Mouse (Mus musculus): Measurements from ENCODE around the gene Entpd1.
A peak's percentile ranks its signal among the peaks of the same experiment; 100 is the strongest.

The Entpd1 gene

DNA sequence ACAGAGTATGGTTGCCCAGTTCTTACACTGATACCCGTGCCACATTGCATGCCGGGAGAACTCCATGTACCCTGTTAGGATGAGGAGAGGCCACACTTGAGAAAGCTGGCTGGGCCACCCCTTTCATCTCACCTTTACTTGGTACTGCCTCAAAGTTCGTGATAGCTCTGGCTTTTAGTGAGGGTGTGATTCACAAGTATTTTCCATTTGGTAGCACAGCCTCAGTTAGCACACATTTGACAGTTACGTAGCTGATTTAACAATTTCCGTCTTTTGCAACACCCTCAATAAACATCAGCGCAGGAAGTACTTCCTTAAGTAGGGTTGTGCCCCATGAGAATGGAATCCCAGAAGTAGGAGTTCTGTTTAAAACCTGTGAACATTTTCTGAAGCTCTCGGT is 53.6 kb downstream of the Entpd1 start:
- no peak for DNase-seq (ENCODE audit: low read depth)

DNA sequence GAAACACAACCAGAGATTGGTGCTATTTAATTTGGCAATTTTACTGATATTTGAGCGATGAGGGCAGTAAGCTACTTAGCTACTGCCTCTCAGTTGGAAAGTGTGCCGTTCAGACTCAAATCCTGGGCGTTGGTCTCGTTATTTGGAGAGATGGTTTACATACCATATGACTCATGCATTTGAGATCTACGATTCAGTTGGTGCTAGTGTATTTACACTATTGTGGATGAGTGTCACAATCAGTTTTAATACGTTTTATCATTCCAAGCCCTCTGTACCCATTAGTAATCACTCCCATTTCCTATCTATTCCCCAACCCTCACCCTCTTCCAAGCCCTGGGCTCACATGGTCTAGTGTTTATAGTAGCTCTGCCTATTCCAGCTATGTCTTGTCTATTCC is 54.9 kb downstream of the Entpd1 start:
- no peak for DNase-seq (ENCODE audit: low read depth)

DNA sequence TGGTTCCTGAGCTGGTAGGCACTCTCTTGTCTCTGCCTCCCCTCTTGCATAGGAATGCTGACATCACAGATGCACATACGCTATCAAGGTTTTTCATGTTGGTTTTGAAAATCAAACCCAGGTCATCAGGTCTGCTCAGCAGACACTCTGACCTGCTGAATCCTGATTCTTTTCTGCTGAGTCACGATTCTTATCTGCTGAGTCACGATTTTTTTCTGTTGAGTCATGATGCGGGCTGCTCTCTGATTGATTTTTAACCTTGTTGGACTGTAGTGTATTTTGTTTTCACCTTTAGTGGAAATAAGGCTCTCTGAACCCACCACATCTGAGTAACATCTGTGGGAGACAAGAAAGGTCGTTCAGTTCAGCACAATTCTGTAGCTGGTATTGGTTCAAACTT is 63.2 kb downstream of the Entpd1 start:
- DNase-seq (ENCODE audit: low read depth), result no peak

DNA sequence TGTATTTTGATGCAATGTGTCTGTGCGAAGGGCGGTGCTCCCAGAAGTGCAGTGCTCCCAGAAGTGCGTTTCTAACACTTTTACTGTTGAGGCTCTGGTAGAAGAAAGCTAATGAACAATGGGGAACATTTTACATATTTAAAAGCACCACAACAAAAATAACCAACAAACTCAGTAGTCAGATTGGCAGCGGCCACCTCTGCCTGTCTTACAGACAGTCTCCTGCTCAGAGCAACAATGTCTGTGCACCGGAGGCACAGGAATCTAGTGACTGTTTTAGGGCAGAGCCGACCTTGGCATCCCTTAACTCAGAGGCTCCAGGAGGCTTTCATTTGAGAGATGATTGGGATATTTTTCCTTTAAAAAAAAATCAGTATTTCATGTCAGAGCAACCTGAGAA is 65.9 kb downstream of the Entpd1 start:
- no peak for DNase-seq (ENCODE audit: low read depth)

DNA sequence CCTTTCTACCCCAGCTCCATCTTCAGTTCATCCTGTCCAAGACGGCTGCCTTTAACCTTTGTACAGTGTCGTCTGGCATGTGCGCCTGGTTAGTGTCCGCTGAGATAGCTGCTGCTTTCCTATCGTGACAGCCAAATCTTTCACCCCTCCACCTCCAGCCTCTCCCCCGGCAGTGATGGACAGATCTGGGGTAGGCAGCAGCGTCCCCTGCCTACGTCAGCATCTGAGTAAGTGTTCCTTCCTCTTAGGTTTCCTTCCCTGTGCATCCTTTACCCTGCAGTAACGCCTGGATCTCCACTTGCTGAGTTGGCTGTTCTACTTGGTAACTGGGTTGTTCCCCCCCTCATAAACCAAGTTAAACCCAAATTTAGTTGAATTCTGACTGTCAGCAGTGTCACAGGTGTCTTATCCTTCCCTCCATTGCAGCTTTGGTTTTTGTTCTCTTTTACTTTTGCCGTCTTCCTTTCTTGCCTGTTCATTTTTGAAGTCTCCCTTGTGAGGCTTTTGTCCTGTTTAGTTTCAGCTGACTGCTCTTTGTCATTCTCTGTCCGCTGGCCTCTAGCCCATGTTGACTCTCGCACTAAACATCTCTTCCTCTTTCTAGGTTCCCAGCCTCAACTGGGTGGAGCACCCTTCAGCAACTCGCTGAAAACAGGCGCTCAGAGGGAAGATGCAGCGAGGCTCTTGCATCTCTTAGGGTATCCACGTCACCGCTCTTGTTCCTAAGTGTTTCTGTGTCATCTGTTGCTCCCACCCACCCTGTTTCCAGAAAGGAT is 66.6 kb downstream of the Entpd1 start:
- peak; percentile 53 for DNase-seq (ENCODE audit: low read depth)

DNA sequence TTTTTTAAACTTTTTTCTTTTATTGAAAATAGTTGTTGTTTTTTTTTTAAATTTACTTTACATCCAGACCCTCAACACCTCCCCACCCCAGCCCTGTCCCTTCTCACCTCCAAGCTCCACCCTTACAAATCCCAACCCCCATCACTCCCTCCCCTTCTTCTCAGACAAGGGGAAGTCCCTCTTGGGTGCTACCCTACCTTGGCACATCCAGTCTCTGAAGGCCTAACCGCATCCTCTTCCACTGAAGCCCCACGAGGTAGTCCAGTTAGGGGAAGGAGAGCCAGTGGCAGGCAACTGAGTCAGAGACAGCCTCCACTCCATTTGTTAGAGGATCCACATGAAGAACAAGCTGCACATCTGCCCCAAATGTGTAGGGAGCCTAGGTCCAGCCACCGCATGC is 67.5 kb downstream of the Entpd1 start:
- peak; percentile 61 for DNase-seq (ENCODE audit: low read depth)

DNA sequence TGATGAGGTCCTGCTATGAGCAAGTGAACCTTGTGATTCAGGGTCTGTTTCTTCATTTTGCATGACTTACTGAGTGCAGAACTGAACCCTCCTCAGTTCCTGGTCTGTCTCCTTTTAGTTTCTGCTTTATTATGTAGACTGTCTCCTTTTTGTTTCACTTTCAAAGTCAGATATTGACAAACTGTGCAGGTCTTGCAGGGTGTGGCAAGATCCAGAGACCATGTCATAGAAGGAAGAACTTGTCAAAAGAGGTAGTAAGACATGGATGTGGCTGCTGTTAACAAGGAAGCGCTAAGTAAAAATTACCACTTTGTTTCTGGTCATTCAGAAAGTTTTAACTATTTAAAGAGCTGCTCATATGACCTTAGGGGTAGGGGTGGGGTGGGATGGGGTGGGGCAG is 72.0 kb downstream of the Entpd1 start:
- peak; percentile 37 for DNase-seq (ENCODE audit: low read depth)

DNA sequence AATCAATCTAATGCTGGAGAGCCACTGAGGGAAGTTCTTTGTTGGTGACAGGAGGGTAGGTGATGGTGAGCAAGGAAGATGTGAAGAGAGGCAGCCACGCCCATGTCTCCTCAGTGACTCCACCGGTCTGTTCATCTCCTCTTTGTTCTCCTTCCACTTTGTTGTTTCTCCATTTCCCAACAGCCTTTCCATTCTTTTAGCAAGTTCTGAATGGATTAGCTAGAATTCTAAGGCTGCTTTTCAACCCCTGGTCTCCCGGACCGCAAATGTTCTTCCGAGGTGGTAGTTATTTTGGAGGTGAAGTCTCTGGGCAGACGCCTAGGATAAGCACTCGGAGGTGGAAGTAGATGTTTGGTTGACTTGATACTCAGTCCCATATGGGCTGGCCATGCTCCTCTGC is 72.4 kb downstream of the Entpd1 start:
- DNase-seq (ENCODE audit: low read depth), result no peak

DNA sequence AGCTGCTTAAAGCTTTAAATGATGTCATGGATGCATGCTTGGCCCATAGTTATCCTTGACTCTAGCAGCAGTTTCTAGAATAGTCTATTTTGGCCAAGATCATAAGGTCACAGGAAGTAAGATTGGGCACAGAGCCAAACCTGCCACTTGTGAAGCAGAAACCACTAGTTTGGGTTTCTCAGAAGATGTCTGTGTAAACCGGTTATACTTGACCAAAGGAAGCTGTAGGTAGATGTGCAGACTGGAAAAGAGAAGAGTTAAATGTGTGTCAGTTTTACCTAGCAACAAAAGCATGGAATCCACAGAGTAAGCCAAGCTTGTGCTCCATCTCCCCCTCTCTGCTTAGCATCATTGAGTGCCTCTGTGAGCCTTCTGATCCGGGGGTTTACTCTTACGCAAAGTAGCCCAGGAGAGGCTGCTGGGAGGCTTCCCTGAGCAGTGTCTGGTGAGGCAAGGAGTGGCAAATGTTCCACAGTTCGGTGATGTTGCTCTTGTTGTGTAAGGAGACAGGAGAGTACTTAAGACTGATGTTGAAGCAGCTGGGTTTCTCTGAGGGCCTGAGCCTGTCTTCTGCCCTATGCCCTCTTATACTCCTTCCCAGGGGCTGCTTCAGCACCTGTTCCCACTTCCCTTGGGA is 75.2 kb downstream of the Entpd1 start:
- peak; percentile 54 for DNase-seq (ENCODE audit: low read depth)

DNA sequence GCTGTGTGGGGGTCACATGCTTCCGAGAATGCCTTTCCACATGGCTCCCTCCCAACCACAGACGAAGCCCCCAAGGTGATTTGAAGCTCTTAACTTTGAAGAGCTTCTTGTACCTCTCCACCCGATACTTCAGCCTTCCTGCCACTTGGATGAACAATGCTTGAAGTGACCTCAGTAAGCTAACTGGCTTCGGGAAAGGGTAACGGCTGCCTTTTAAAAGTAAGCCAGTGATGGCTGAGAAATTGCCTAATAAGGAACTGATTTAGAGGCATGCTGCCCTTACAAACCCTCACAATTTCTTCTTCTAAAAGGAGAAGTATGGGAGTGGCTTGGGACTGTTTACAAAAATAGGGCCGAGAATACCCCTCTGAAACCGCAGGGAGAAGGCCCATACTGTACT is 81.0 kb downstream of the Entpd1 start:
- no peak for DNase-seq (ENCODE audit: low read depth)

DNA sequence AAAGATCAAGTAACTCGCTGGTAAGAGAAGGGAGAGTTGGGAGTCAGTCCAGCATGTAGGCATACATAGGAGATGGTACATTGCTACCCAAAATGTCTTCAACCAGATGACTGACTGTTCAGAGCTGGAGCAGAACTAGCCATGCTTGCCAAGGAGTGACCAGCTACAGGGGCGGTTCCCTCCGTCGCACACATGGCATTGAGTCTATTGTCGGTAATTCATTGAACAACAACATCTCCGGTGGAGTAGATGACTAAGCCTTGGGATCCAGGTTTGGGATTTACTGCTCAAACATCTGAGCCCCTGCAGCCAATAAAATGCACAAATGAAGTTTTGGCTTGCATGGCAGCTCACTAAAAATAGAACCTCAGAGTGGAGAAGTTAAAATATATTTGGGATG is 84.0 kb downstream of the Entpd1 start:
- no peak for DNase-seq (ENCODE audit: low read depth)

DNA sequence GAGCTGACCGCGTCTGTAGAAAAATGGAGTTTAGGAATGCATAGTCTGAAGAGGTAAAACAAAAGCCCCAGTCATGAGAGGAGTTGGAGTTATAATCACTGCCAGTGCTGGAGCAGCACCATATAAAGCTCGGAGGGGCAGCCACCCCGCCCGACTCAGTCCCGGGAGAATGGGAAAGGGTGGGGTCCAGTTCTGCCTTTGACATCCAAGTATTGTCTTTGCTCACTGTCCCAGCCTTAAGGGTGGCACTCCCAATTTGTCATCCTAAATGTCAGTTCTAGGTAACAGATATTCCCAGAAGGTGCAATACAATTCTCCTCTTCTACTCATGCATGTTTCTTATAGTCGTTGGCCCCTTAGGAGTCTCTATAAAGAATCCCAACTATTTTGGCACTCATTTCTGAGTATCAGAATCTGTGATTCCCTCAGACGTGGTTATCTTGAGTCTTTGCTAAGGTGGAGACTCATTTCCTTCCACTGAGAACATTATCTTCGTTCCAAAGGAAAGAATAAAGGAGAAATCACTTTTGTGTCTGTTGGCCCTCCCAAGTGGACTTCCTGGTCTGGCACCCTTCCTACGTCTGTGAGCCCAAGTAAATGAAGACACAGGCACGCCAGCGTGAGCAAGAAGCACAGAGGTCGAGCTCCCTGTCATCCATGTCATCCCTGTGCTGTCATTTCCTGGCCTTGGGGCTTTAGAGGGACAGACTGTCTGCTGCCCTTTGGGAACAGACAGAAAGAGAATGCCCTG is 86.1 kb downstream of the Entpd1 start:
- no peak for DNase-seq (ENCODE audit: low read depth)

DNA sequence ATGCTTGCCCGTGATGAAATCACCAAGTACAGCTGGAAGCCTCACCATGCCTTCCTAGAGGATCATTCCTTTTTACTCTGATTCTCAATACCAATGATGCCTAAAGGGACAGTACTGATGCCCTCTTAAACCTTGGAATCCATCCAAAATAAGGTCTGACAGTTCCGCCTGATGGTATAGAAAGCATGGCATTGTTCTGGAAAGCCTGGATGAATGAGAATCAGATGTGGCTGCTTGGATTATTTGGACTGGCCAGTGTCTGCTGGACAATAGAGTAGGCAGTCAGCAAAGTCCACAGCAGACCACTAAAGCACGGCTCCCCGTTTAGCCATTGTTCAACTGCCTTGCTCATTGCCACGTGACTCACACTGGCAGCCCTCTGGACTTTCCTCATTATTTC is 87.7 kb downstream of the Entpd1 start:
- no peak for DNase-seq (ENCODE audit: low read depth)

DNA sequence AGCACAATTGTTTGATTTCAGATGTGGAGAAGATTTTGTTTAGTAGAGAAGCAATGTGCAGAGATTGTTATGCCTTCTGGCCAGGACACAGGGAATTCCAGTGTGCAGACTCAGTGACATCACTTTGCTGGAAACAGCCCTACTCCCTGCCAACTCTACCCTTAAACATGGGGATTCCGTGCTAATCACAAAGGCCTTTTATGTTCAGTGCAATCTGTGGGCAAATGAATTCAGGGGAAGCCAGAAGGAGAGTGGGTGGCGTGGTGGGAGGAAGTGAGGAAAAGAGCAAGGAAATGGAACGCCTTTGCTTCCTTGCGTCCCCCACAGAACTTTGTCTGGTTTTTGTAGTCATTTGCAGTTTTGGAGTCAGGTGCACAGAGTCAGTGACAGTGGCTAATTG is 90.2 kb downstream of the Entpd1 start:
- no peak for DNase-seq (ENCODE audit: low read depth)

DNA sequence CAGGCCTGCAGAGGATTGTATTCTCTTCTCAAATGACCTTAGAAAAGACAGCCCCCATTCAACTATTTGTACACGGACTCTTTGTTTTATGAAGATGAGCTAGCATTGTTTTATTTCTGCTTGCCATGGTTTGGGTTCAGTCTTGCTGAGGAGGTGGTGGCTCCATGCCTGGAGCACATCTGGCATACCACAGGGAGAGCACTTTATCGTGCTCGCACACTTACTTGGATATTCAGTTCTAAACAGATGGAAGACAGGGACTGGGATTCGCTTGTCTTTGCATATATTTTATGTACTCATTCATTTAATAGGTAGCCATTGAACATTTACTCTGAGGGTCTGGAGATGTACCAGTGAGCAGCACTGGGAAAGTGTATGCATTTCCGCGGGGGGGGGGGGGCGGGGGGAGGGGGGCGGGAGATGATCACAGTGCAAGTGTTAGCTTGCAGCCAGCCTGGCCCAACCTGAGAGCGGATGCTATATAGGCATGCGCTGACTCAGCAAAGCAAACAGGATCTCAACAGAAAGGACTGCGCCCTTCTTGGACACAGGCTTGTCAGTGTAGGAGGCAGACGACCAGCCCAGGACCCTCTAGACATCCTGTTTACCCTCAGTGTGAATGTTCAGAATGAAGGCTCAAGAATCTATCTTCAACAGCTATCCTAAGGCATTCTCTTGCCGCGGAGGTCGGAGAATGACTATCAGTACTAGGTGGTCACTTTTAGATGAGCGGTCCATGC is 100.9 kb downstream of the Entpd1 start:
- DNase-seq (ENCODE audit: low read depth), result no peak

DNA sequence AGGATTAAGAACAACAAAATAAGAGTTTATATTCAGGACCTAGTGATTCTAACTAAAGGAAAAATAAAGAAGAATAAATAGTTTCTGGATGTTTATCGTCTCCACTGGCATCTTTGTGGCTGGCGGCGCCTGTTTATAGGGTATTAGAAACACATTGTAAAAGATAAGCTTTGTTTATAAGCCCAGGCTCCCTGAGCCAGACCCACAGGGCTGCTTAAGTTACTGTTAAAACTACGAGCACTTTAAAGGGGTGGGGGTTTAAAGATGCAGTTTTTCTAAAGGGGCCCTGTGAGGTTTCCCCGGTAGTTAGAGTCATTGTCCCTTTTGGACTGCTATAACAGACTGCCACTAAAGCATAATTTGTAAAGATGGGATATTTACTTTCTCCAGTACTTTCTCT is 102.5 kb downstream of the Entpd1 start:
- DNase-seq (ENCODE audit: low read depth), result no peak

DNA sequence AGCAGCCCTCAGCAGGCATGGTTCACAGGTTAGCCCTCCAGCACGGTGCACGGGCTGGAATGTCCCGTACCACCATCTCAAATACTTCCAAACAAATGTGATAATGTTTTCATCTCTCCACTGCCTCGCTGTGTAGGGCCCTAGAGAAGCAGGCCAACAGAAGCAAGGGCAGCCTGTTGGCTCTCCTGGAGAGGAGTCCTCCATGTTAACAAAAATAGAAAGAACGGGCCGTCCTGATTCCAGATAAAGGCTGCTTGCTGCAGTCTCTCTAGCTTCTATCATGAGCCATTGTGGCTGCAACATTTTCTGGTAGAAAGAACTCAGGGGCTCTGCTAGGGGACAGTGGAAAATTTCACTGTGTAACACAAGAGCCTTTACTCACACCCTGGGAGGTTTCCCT is 104.8 kb downstream of the Entpd1 start:
- no peak for DNase-seq (ENCODE audit: low read depth)

DNA sequence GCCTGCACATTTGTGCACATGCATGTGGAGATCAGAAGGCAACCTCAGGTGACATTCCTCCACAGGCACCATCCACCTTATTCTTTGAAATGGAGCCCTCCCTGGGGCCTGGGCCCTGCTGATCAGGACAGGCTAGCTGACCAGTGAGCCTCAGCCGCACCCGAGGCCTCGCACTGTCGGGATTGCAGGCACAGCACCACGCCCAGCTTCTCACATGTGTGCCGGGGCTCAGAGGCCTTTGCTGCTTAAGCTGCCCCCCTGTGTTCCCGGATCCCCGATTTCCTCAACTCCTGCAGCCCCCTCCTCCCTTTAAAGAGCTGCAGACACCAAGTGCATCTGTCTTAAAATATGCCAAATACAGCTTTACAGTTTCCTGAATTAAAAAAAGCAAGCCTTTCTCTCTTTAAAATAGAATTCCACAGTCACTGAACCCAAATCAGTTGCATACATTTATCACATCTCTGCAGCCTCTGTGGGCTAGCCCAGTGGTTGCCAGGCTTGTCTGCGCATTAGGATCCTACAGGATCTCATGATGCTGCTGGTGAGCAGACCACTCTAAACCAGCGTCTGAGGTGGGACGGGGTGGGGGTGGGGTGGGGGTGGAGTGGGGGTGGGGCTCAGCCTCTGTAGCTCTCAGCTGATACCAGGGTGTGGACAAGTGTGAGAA is 107.4 kb downstream of the Entpd1 start:
- DNase-seq (ENCODE audit: low read depth), result no peak

DNA sequence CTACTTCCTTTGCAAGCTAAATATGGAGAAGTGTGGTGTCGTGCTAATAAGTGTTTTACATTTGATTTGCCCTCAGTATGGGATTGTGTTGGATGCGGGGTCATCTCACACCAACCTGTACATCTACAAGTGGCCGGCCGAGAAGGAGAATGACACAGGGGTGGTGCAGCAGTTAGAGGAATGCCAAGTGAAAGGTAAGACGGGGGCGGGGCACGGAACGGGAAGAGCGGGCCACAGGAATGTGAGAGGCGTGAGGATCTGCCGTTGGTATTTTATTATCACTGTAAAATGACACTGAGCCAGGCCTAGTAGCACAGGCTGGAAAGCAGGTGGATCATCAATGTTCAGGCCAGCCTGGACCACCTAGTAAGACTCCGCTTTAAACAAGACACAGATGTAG is 108.2 kb downstream of the Entpd1 start:
- no peak for DNase-seq (ENCODE audit: low read depth)

DNA sequence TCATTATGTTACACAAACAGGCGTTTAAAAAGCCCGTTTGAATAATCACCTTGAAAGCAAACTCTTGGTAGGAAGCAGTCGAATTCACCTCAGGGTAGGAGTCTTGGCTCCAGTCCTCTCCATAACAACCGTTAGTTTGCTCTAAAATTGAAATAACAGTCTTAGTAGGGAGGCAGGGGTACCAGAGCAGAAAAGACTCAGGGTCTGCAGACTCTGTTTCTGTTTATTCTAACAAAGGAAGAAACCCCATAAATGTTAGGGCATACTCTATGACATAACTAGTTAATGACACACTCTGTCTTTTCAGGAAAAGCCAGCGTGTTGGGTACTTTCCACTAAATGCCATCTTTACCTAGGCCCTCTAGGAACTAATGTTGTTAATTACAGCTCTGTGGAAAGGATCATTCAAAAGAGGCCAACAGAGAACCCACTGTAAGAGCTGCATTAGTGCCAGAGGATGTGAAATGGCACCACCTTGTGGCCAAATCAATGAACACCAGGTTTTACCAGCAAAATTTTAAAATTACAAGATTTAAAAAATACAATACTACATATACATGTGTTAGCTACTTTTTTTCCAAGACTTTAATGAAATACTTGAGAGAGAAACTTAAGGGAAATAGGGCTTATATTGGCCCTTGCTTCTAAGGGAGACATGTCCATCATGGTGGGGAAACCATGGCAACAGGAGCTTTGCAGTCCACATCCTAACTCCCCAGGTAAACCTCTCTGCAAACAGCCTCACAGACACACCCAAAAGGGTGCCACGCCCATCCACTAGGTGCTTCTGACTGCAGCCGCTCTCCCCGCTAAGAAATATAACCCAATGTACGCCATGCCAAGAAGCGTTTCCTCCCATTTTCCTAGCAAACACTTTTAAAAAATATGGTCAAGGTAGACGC is 110.2 kb downstream of the Entpd1 start:
- DNase-seq (ENCODE audit: low read depth), result peak; percentile 86

DNA sequence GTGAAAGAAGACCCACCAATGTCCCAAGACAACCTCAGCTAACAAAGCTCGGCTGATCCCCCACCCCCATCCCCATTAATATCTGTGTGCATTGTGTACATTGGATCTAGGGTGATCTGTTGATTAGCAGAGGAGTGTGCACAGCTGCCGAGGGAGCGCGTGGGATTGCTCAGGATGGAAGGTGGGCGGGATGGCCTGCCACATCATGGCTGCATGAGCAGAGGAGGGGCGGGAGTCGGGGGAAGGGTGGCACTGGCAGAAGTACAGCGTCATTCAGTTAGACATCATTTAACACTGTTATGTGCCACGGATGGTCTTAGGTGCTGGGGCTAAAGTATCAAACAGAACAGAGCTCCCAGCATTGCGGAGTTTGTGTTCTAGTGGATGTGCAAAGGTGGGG is 111.3 kb downstream of the Entpd1 start:
- no peak for DNase-seq (ENCODE audit: low read depth)
